Mouse (Mus musculus) erythroblast, embryonic 14.5 days (primary cell): ENCODE measurements at regions not wholly inside any gene's neighbourhood (a gene's known extent, or its start where the extent isn't known, plus 50 kb on each side); places are given as distances from the start of the nearest gene placed in this dataset.

Experiments used
- GATA1 ChIP-seq: IDR thresholded peaks from 2 replicates; pipeline ENCODE4 v1.6.1; 2012; ENCODE audit warnings: low read length, inconsistent platforms, mixed read lengths
- TAL1 ChIP-seq: IDR thresholded peaks from 3 replicates; pipeline ENCODE4 v1.6.1; 2012; ENCODE audit warnings: low read length, inconsistent platforms, mixed read lengths

- TF ChIP-seq GATA1 (no peak), TAL1 (no peak)
Observed at GRCm38 (mm10) chr12:80041510-80042324, 71.1 kb downstream of the Zfp36l1 start.
